Mouse (Mus musculus): ENCODE measurements around the gene Cysltr2. TPM values are rescaled to one million over a fixed set of nuclear protein-coding genes. Genes with fewer than 3 reads are reported as not detected.

The Cysltr2 gene
- polyA plus RNA-seq, 1 experiment: not detected

DNA sequence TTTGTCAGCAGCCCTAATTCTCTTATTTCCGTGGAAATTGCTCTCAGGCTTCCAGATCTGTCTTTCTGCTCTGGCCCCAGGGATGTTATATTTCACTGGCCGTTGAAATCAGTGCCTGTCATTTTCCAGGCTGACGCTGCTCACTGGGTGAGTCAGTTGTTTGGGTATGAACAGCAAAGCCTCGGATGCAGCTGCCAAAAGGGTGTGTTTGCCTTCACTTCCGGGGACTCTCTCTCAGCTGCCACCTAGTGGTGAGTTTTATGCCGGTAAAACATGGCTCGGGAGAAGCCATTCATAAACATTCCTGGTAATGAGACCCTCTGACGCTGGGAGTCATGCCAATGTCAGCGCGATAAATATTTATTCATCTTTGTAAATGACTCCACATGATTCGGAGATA, 65.5 kb downstream of the Cysltr2 start:
- Histone ChIP-seq H3K27ac (ENCODE audit: insufficient read depth, low read length) (no peak overlapping the region), H3K36me3 (ENCODE audit: control insufficient read depth, insufficient read depth, low read length, poor library complexity, severe bottlenecking) (no peaks in the 10 kb centered on the region), H3K9ac (ENCODE audit: low read depth, poor library complexity, severe bottlenecking) (no peak overlapping the region), H3K9me3 (replicated peaks; ENCODE audit: control insufficient read depth, insufficient read depth, low read length, poor library complexity, severe bottlenecking) (no peaks in the 10 kb centered on the region), H3K27me3 (ENCODE audit: control insufficient read depth, insufficient read depth, low read length, poor library complexity, severe bottlenecking) (no peaks in the 10 kb centered on the region; the same call in 1 of the 2 replicates), H3K4me3 (ENCODE audit: low read depth, low read length) (no peak overlapping the region), H3K4me1 (ENCODE audit: control insufficient read depth, insufficient read depth, low read length) (no peaks in the 10 kb centered on the region)
- TF ChIP-seq EP300 (IDR thresholded peaks at IDR 0.05; ENCODE audit: insufficient read depth, low read depth, low read length): no peak
- peak; percentile 71 for TF ChIP-seq CTCF (IDR thresholded peaks at IDR 0.05; ENCODE audit: low read depth, low read length)
- no peak for TF ChIP-seq POLR2A (IDR thresholded peaks at IDR 0.05; ENCODE audit: insufficient read depth, low read length)

DNA sequence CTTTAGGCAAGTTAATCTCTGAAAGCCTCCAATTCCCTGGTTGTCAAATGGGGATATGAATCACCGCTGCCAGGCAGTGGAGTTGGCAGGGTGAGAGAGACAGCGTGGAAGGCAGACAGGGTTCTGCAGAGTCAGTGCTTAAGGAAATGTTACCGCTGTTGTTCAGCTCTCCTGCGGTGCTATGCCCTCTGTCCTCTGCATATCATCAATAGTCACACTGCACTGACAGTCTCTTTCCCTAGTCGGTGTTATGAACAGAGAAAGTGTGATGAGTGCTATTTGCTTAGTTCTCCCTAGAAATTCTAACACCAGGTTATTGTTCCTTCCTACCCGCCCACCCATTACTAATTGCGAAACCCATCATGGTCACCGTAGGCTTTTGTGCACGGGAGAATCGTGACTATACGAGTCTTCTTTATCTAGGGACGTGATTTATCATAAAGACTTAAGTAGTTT, 65.9 kb downstream of the Cysltr2 start:
- no peak overlapping the region for H3K4me3 ChIP-seq (ENCODE audit: low read depth, low read length)
- H3K9ac ChIP-seq (ENCODE audit: low read depth, poor library complexity, severe bottlenecking): no peak overlapping the region
- TF ChIP-seq CTCF (IDR thresholded peaks at IDR 0.05; ENCODE audit: low read depth, low read length) (no peak), POLR2A (IDR thresholded peaks at IDR 0.05; ENCODE audit: insufficient read depth, low read length) (no peak), EP300 (IDR thresholded peaks at IDR 0.05; ENCODE audit: insufficient read depth, low read depth, low read length) (no peak)
- H3K27me3 ChIP-seq (ENCODE audit: control insufficient read depth, insufficient read depth, low read length, poor library complexity, severe bottlenecking): no peaks in the 10 kb centered on the region; the same call in 1 of the 2 replicates
- no peak overlapping the region for H3K27ac ChIP-seq (ENCODE audit: insufficient read depth, low read length)
- no peaks in the 10 kb centered on the region for H3K36me3 ChIP-seq (ENCODE audit: control insufficient read depth, insufficient read depth, low read length, poor library complexity, severe bottlenecking)
- H3K4me1 ChIP-seq (ENCODE audit: control insufficient read depth, insufficient read depth, low read length): no peaks in the 10 kb centered on the region
- no peaks in the 10 kb centered on the region for H3K9me3 ChIP-seq (replicated peaks; ENCODE audit: control insufficient read depth, insufficient read depth, low read length, poor library complexity, severe bottlenecking)

DNA sequence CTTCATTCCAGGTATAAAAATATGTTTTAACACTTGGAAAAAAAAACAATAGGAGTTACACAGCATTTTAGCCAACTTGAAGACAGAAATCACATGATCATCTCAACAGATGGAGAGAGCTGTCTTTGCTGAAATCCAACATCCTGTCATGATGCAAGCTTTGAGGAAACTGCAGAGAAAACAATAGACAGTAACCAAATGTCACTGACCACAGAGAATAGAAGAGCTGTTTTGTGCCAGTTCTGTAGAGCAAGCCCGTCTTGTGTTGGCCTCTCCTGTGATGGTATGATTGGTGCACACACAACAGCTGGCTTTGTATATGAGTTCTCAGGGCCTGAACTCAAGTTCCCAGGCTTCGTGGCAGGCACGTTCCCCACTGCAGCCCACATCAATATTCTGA, 68.2 kb downstream of the Cysltr2 start:
- no peaks in the 10 kb centered on the region for H3K4me1 ChIP-seq (ENCODE audit: control insufficient read depth, insufficient read depth, low read length)

DNA sequence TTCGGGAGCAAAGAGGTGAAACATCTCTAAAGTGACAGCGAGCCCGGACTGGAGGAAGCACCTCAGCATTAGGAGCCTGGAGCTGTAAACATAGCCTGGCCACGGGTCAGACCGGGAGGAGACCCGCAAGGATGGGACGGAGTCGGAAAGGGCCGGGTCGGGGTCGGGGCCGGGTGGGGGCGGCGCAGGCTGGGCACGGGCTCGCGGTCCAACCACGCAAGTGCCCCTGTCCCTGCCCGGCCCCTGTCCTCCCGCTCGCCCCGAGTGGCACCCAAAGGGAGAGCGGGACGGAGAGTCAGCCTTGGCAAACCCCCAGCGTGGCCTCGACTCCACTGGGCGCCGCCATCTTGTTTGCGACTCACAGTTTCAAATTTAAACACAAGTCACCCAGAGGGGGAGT, 68.8 kb downstream of the Cysltr2 start:
- Histone ChIP-seq H3K4me3 (ENCODE audit: low read depth, low read length) (peak overlapping the region; percentile 38), H3K4me1 (ENCODE audit: control insufficient read depth, insufficient read depth, low read length) (no peaks in the 10 kb centered on the region), H3K27me3 (ENCODE audit: control insufficient read depth, insufficient read depth, low read length, poor library complexity, severe bottlenecking) (no peaks in the 10 kb centered on the region; the same call in 1 of the 2 replicates), H3K27ac (ENCODE audit: insufficient read depth, low read length) (no peak overlapping the region), H3K9ac (ENCODE audit: low read depth, poor library complexity, severe bottlenecking) (no peak overlapping the region), H3K9me3 (replicated peaks; ENCODE audit: control insufficient read depth, insufficient read depth, low read length, poor library complexity, severe bottlenecking) (no peaks in the 10 kb centered on the region), H3K36me3 (ENCODE audit: control insufficient read depth, insufficient read depth, low read length, poor library complexity, severe bottlenecking) (no peaks in the 10 kb centered on the region)
- TF ChIP-seq POLR2A (IDR thresholded peaks at IDR 0.05; ENCODE audit: insufficient read depth, low read length) (no peak), EP300 (IDR thresholded peaks at IDR 0.05; ENCODE audit: insufficient read depth, low read depth, low read length) (no peak), CTCF (IDR thresholded peaks at IDR 0.05; ENCODE audit: low read depth, low read length) (no peak)

More for the DNA sequence above, 68.2 kb downstream of the Cysltr2 start:
- no peak overlapping the region for H3K9ac ChIP-seq (ENCODE audit: low read depth, poor library complexity, severe bottlenecking)
- H3K4me3 ChIP-seq (ENCODE audit: low read depth, low read length): no peak overlapping the region
- no peak overlapping the region for H3K27ac ChIP-seq (ENCODE audit: insufficient read depth, low read length)
- no peaks in the 10 kb centered on the region for H3K9me3 ChIP-seq (replicated peaks; ENCODE audit: control insufficient read depth, insufficient read depth, low read length, poor library complexity, severe bottlenecking)
- H3K36me3 ChIP-seq (ENCODE audit: control insufficient read depth, insufficient read depth, low read length, poor library complexity, severe bottlenecking): no peaks in the 10 kb centered on the region
- no peaks in the 10 kb centered on the region; the same call in 1 of the 2 replicates for H3K27me3 ChIP-seq (ENCODE audit: control insufficient read depth, insufficient read depth, low read length, poor library complexity, severe bottlenecking)
- TF ChIP-seq CTCF (IDR thresholded peaks at IDR 0.05; ENCODE audit: low read depth, low read length) (no peak), EP300 (IDR thresholded peaks at IDR 0.05; ENCODE audit: insufficient read depth, low read depth, low read length) (no peak), POLR2A (IDR thresholded peaks at IDR 0.05; ENCODE audit: insufficient read depth, low read length) (no peak)

DNA sequence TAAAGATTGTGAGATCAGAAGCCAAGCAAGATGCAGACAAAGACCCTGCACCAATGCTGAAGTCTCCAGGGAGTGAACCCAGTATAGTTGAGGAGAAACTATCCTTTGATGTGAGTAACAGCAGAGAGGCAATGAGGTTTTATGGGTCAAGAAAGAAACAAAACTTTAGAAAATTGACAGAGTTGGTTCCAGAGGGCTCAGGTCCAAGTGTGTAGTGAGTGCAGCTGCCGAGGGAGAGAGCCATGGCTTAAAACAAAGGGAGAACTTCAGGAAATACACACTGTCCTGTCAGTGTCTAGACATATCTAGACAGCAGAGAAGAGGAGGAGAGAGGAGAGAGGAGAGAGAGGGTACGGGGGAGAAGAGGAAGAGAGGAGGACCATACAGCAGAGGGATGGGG, 72.8 kb downstream of the Cysltr2 start:
- H3K9ac ChIP-seq (ENCODE audit: low read depth, poor library complexity, severe bottlenecking): no peak overlapping the region
- no peaks in the 10 kb centered on the region for H3K4me1 ChIP-seq (ENCODE audit: control insufficient read depth, insufficient read depth, low read length)
- H3K36me3 ChIP-seq (ENCODE audit: control insufficient read depth, insufficient read depth, low read length, poor library complexity, severe bottlenecking): no peaks in the 10 kb centered on the region
- no peaks in the 10 kb centered on the region for H3K27me3 ChIP-seq (ENCODE audit: control insufficient read depth, insufficient read depth, low read length, poor library complexity, severe bottlenecking)
- TF ChIP-seq CTCF (IDR thresholded peaks at IDR 0.05; ENCODE audit: low read depth, low read length) (no peak), EP300 (IDR thresholded peaks at IDR 0.05; ENCODE audit: insufficient read depth, low read depth, low read length) (no peak), POLR2A (IDR thresholded peaks at IDR 0.05; ENCODE audit: insufficient read depth, low read length) (no peak)
- no peaks in the 10 kb centered on the region for H3K9me3 ChIP-seq (replicated peaks; ENCODE audit: control insufficient read depth, insufficient read depth, low read length, poor library complexity, severe bottlenecking)
- H3K4me3 ChIP-seq (ENCODE audit: low read depth, low read length): no peak overlapping the region
- no peak overlapping the region for H3K27ac ChIP-seq (ENCODE audit: insufficient read depth, low read length)

Other genes starting within 250 kb of the Cysltr2 start
- 74.1 and 76.5 TPM in 2 replicates for gene Rcbtb2, start 73.9 kb upstream of the Cysltr2 start, polyA plus RNA-seq (2011; ENCODE audit: insufficient read depth, insufficient read length, low read depth, missing spikeins)
- 12.9 TPM in 2 replicates for gene Lpar6, start 188.8 kb upstream of the Cysltr2 start, polyA plus RNA-seq (2011; ENCODE audit: insufficient read depth, insufficient read length, low read depth, missing spikeins)